Mouse (Mus musculus) CH12.LX (cell line): ENCODE data around the gene Nt5c2. TPM values are rescaled to one million over a fixed set of nuclear protein-coding genes. Genes with fewer than 3 reads are reported as not detected.

Experiments
- DNase-seq: peaks from one replicate; pipeline ENCODE4 v3.0.0-alpha.2; 2013; ENCODE audit errors: extremely low read depth
- H3K27ac ChIP-seq: 2 replicates; pipeline ENCODE4 v1.5.1; 2012; ENCODE audit warnings: low read depth, mild to moderate bottlenecking, control low read depth, moderate library complexity; ENCODE audit not compliant: insufficient read depth
- H3K27me3 ChIP-seq: replicated peaks from 2 replicates; pipeline ENCODE3; 2012; ENCODE audit warnings: inconsistent platforms
- H3K36me3 ChIP-seq, 2 experiments: replicated peaks in 1 of 2; 2 replicates each; pipeline versions ENCODE3 to v1.6.1; 2012; ENCODE audit warnings: inconsistent platforms in 1 of 2, low read length in 1 of 2, mild to moderate bottlenecking in 1 of 2, mixed read lengths in 1 of 2, moderate library complexity in 1 of 2; ENCODE audit not compliant: control insufficient read depth in 1 of 2, insufficient read depth in 1 of 2
- H3K4me1 ChIP-seq, 2 experiments: 2 replicates each; pipeline ENCODE4 v1.6.1; 2012; ENCODE audit warnings: inconsistent platforms in 1 of 2, moderate library complexity in 1 of 2; ENCODE audit not compliant: insufficient read depth in 2 of 2, control insufficient read depth in 1 of 2
- H3K4me2 ChIP-seq: 2 replicates; pipeline ENCODE4 v1.6.1; 2012; ENCODE audit warnings: low read depth, mild to moderate bottlenecking, control low read depth; ENCODE audit not compliant: poor library complexity, insufficient read depth, severe bottlenecking
- H3K4me3 ChIP-seq, 3 experiments: fragments of 150-350 bp in 1 of 3; sonication (generic) in 1 of 3; replicated peaks in 1 of 3; 2 replicates each; pipeline versions ENCODE3 to v1.5.1; 2011 to 2012; ENCODE audit warnings: low read depth in 2 of 3, low read length in 2 of 3, mild to moderate bottlenecking in 2 of 3, moderate library complexity in 2 of 3, control low read depth in 1 of 3, improper control_type of control experiment in 1 of 3, inconsistent platforms in 1 of 3, mixed read lengths in 1 of 3; ENCODE audit not compliant: poor library complexity in 1 of 3
- H3K79me2 ChIP-seq: replicated peaks from 2 replicates; pipeline ENCODE4 v1.6.1; 2012; ENCODE audit warnings: mild to moderate bottlenecking, moderate library complexity; ENCODE audit not compliant: control insufficient read depth, poor library complexity, insufficient read depth, severe bottlenecking; ENCODE audit errors: extremely low read depth
- H3K9ac ChIP-seq: 2 replicates; pipeline ENCODE4 v1.6.1; 2012; ENCODE audit warnings: low read depth, mild to moderate bottlenecking, control low read depth, moderate library complexity; ENCODE audit not compliant: insufficient read depth
- H3K9me3 ChIP-seq: replicated peaks from 2 replicates; pipeline ENCODE3; 2012; ENCODE audit warnings: low read length, inconsistent platforms, mixed read lengths
- BHLHE40 ChIP-seq: IDR thresholded peaks from 2 replicates; pipeline ENCODE4 v1.6.1; 2011; ENCODE audit warnings: mild to moderate bottlenecking, low read depth, low read length, improper control_type of control experiment
- CHD2 ChIP-seq: IDR thresholded peaks from 2 replicates; pipeline ENCODE4 v1.6.1; 2011; ENCODE audit warnings: low read length, improper control_type of control experiment
- ELF1 ChIP-seq: IDR thresholded peaks from 2 replicates; pipeline ENCODE4 v1.6.1; 2014; ENCODE audit warnings: low read depth, mild to moderate bottlenecking, inconsistent platforms, low read length, improper control_type of control experiment
- EP300 ChIP-seq: IDR thresholded peaks from 2 replicates; pipeline ENCODE4 v1.6.1; 2011; ENCODE audit warnings: low read length, improper control_type of control experiment
- GABPA ChIP-seq: IDR thresholded peaks from 2 replicates; pipeline ENCODE4 v1.6.1; 2012; ENCODE audit warnings: low read depth, low read length, improper control_type of control experiment, inconsistent platforms; ENCODE audit not compliant: insufficient replicate concordance
- MAFK ChIP-seq: IDR thresholded peaks from 2 replicates; pipeline ENCODE4 v1.6.1; 2011; ENCODE audit warnings: low read length, improper control_type of control experiment; ENCODE audit not compliant: insufficient replicate concordance
- MAX ChIP-seq: IDR thresholded peaks from 2 replicates; pipeline ENCODE4 v1.6.1; 2011; ENCODE audit warnings: low read length, improper control_type of control experiment
- MAZ ChIP-seq: IDR thresholded peaks from 2 replicates; pipeline ENCODE4 v1.6.1; 2012; ENCODE audit warnings: low read depth, mild to moderate bottlenecking, inconsistent platforms, low read length, improper control_type of control experiment, moderate library complexity
- MXI1 ChIP-seq: IDR thresholded peaks from 2 replicates; pipeline ENCODE4 v1.6.1; 2011; ENCODE audit warnings: mild to moderate bottlenecking, low read depth, low read length, improper control_type of control experiment
- PAX5 ChIP-seq: IDR thresholded peaks from 2 replicates; pipeline ENCODE4 v1.6.1; 2012; ENCODE audit warnings: low read length, inconsistent platforms, mixed read lengths
- POLR2A ChIP-seq: IDR thresholded peaks from 2 replicates; pipeline ENCODE4 v1.6.1; 2011; ENCODE audit warnings: low read depth, mild to moderate bottlenecking, improper control_type of control experiment, low read length
- POLR2AphosphoS2 ChIP-seq: IDR thresholded peaks from 2 replicates; pipeline ENCODE4 v1.6.1; 2011; ENCODE audit warnings: low read depth, low read length, improper control_type of control experiment
- SMC3 ChIP-seq: IDR thresholded peaks from 2 replicates; pipeline ENCODE4 v1.6.1; 2011; ENCODE audit warnings: low read depth, low read length, improper control_type of control experiment
- UBTF ChIP-seq: IDR thresholded peaks from 2 replicates; pipeline ENCODE4 v1.6.1; 2012; ENCODE audit warnings: low read depth, mild to moderate bottlenecking, inconsistent platforms, low read length, improper control_type of control experiment, moderate library complexity
- USF2 ChIP-seq: conservative IDR thresholded peaks from 2 replicates; pipeline ENCODE4 v1.6.1; 2011; ENCODE audit warnings: low read depth, low read length, improper control_type of control experiment
- ZC3H11A ChIP-seq: IDR thresholded peaks from 2 replicates; pipeline ENCODE4 v1.6.1; 2012; ENCODE audit warnings: low read depth, mild to moderate bottlenecking, inconsistent platforms, low read length, improper control_type of control experiment
- ZKSCAN1 ChIP-seq: IDR thresholded peaks from 2 replicates; pipeline ENCODE4 v1.6.1; 2012; ENCODE audit warnings: low read depth, inconsistent platforms, low read length, improper control_type of control experiment, borderline replicate concordance
- ZNF384 ChIP-seq: IDR thresholded peaks from 2 replicates; pipeline ENCODE4 v1.6.1; 2012; ENCODE audit warnings: low read depth, low read length, improper control_type of control experiment, inconsistent platforms
- dilution Hi-C: fragments of 300-500 bp; cut with MboI; formaldehyde crosslinking; loops from 2 replicates; pipeline ENCODE4 v1.14.3; 2020; ENCODE audit warnings: low sequenced_read_pairs; ENCODE audit not compliant: extremely low pct_unique_long_range_greater_than_20kb, extremely low pct_ligation_motif_present
- in situ Hi-C: fragments of 300-500 bp; cut with MboI; formaldehyde crosslinking; loops from 3 replicates; pipeline ENCODE4 v1.14.3; 2019; ENCODE audit warnings: low sequenced_read_pairs, low pct_ligation_motif_present, low pct_unique_long_range_greater_than_20kb, mixed read lengths
- polyA plus RNA-seq: library from polyadenylated mRNA; unstranded; fragments of >175 nt; gene quantifications from 2 replicates; pipeline ENCODE4 v1.2.1, GENCODE M21; 2012; ENCODE audit warnings: low read depth; ENCODE audit not compliant: insufficient read length
- total RNA-seq, 2 experiments: library from RNA; depleted of rRNA; stranded (reverse); fragments of 300-350 nt in 1 of 2; fragments of >200 nt in 1 of 2; gene quantifications; 2 replicates each; pipeline ENCODE4 v1.2.3; 2012 to 2014

Nt5c2 gene
- total and polyA plus RNA-seq, 3 experiments, result 15.1 to 62.9 (median 21.1) TPM

DNA sequence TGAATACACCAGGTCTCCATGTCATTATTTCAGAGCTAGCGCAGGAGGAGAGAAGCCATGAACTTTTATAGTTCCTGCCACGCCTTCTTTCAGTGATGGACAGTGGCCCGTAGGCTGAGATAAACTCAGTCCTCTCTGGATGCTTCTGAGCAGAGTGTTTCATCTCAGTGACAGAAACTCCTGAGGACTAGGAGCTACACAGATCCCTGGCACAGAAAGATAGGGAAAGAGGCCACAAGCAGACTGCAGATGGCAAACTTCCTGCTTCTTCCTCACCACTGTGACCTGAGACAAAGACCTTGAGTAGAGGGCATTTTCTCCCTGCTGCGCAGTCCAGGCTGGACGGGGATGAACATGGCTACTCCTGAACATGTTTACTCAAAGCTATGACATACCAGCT lies 46.1 kb downstream of the Nt5c2 start:
- DNase-seq, result no peak
- Histone ChIP-seq H3K27ac (no peak overlapping the region), H3K27me3 (no peaks in the 10 kb centered on the region), H3K9me3 (peaks cover 3% of the 10 kb centered on the region), H3K36me3 (no peaks in the 10 kb centered on the region), H3K4me1 (peaks cover 2 to 17% of the 10 kb centered on the region in 2 experiments; a peak in 2 of 4 replicates), H3K79me2 (no peaks in the 10 kb centered on the region), H3K9ac (no peak overlapping the region), H3K4me3 (no peak overlapping the region), H3K4me2 (no peak overlapping the region)
- in situ Hi-C loops (no loop called here), dilution Hi-C loops (no loop called here)
- no peak for TF ChIP-seq ELF1

DNA sequence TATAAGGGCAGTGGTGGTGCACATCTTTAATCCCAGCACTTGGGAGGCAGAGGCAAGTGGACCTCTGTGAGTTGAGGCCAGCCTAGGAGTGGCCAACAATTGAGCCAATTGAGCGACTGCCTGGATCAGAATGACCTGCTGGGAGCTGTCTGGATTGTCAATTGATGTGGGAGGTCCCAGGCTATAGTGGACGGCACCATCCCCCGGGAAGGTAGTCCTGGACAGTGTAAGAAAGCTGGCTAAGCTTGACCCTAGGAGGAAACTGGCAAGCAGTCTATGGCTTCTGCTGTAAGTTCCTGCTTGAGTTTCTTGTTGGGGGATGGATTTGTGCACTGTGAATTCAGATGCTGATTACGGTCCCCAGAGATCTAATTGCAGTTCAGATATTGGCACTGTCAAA lies 47.1 kb downstream of the Nt5c2 start:
- H3K36me3 ChIP-seq, result no peaks in the 10 kb centered on the region
- no peak for DNase-seq
- no peaks in the 10 kb centered on the region for H3K27me3 ChIP-seq
- no peak overlapping the region for H3K27ac ChIP-seq
- no peak overlapping the region for H3K4me2 ChIP-seq
- dilution Hi-C loops (no loop called here), in situ Hi-C loops (no loop called here)
- H3K4me3 ChIP-seq, result no peak overlapping the region
- H3K4me1 ChIP-seq, result peaks cover 2 to 27% of the 10 kb centered on the region in 2 experiments; a peak in 2 of 4 replicates
- no peaks in the 10 kb centered on the region for H3K79me2 ChIP-seq
- no peak for TF ChIP-seq BHLHE40
- TF ChIP-seq ZKSCAN1, result no peak
- no peak for TF ChIP-seq POLR2A
- TF ChIP-seq SMC3, result no peak
- no peak overlapping the region for H3K9ac ChIP-seq
- peaks cover 3% of the 10 kb centered on the region for H3K9me3 ChIP-seq

DNA sequence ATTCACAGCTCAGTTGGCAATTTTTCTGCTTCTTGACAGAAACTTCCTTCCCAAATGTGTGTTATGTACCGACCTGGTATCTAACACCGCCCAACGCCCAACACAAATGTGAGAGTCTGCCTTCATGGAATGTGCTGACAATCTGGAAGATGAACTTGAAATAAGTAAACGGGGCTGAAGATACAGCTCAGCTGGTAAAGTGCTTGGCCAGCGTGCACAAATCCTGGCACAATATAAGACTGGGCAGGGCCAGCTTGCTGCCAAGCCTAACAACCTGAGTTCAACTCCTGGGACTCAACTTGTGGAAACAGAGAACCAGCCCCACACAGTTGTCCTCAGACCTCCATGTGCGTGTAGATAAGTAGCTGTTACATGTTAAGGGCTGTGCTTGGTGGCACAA lies 48.6 kb downstream of the Nt5c2 start:
- no peak overlapping the region for H3K4me3 ChIP-seq
- H3K4me2 ChIP-seq, result no peak overlapping the region
- peaks cover 2 to 32% of the 10 kb centered on the region in 2 experiments; a peak in 2 of 4 replicates for H3K4me1 ChIP-seq
- dilution Hi-C loops, result no loop called here
- H3K27ac ChIP-seq, result no peak overlapping the region
- no peak overlapping the region for H3K9ac ChIP-seq
- no peak for TF ChIP-seq POLR2A
- no peak for TF ChIP-seq UBTF
- TF ChIP-seq EP300, result no peak
- TF ChIP-seq MAFK, result no peak
- no peak for TF ChIP-seq CHD2
- no peak for TF ChIP-seq PAX5
- TF ChIP-seq BHLHE40, result no peak
- TF ChIP-seq MAZ, result no peak
- no peak for TF ChIP-seq POLR2AphosphoS2
- no peak for TF ChIP-seq GABPA
- TF ChIP-seq ZNF384, result no peak
- TF ChIP-seq MXI1, result no peak
- TF ChIP-seq USF2, result no peak
- no peak for TF ChIP-seq MAX
- no peak for TF ChIP-seq ZC3H11A
- DNase-seq, result no peak
- no peaks in the 10 kb centered on the region for H3K27me3 ChIP-seq
- no peaks in the 10 kb centered on the region for H3K36me3 ChIP-seq
- peaks cover 3% of the 10 kb centered on the region for H3K9me3 ChIP-seq
- no peaks in the 10 kb centered on the region for H3K79me2 ChIP-seq
- in situ Hi-C loops, result no loop called here
